Mouse (Mus musculus) frontal cortex, adult 2 months (tissue): ENCODE results near the gene Elob. TPM values are rescaled to one million over a fixed set of nuclear protein-coding genes. Genes with fewer than 3 reads are reported as not detected.
A peak's percentile ranks its signal among the peaks of the same experiment; 100 is the strongest.

Source experiments
- DNase-seq, 2 experiments: peaks; one replicate each; pipeline ENCODE4 v3.0.0; 2022; ENCODE audit warnings: low spot score in 1 of 2; ENCODE audit errors: extremely low spot score in 1 of 2
- polyA plus RNA-seq: library from polyadenylated mRNA; depleted of rRNA; stranded (reverse); fragments of >200 nt; gene quantifications from 2 replicates; pipeline ENCODE4 v1.2.3, GENCODE M21; 2012; rRNA removed

Gene Elob
- polyA plus RNA-seq, 1 experiment, result 610 TPM

DNA sequence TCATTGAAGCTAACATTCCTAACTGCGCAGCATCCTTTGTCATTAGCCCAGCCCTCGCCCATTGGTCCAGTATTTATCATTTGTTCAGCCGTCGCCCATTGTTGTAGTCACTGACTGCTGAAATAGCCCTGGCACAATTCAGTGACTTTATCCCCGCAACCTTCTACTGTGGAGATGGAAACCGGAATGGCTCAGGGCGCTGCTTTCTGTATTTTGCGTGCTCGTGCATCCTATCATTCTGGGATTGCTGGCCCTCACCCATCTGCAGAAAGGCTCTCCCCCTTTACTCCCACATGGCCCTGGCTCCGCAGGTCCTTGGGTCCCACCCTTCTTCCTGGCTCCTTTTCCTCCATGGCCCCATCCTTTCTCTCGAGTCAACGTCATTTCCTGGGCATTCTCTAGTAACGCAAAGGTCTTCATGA lies 42.4 kb downstream of the Elob start:
- peak in 1 of 2 experiments; percentile 47 for DNase-seq

DNA sequence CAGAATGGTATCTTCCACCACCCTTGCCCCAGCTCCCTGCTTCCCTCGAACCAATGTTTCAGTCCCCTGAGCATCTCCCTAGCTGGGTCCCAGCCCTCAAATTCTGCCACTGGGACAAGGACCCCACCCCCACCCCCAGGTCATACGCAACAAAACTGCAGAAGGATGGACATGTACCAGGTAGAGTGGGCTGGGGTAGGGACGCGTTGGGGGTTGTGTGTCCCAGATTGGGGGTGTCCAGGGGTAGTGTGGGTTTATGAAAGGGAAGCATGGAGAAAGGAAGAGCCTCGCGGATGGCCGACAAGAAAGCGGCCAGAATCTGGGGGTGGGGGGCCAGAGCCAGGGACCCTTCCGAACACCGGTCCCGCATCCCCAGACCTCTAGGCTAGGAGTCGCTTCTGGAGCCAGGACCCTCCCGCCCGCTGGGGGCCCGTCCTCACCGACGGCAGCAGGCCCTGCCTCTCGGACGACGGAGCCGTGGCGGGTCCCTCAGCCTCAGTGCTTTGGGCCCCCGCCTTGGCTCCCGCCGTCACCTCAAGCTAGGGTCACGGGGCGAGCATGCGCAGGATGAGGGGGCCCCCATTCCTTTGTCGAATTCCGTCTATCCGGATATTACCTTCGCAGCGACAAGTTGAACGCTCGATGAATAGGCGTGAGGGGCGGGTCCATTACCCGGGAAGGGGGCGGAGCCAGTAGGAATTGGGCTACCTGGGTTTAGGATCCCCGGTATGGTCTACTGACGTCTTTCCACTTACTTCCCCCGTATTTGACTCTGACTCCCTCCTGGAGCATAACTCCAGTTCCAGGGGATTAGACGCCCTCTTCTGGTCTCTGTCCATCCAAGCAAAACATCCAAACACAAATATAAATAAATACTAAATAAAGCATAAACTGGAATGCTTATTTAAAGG lies 43.1 kb downstream of the Elob start, which contains the start of gene Flywch2:
Gene Flywch2 (minus strand): TSS at position 521 of the 911 bp plus-strand sequence.
- peak; percentile 87 to 93 for DNase-seq

DNA sequence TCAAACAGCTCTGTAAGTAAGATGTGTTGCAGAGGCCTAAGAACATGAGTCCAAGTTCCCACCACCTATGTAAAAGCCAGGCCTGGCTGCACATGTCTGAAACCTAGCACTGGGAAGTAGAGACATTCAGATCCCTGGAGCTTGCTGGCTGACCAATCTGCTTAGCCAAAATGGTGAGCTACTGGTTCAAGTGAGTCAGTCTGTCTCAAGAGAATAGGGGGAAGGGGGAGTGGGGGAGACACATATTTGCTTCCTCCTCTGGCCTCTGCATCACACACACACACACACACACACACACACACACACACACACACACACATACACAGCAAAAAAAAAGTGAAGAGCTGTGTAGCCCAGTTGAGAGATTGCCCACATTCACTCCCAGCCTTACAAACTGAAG lies 45.6 kb downstream of the Elob start:
- no peak for DNase-seq

DNA sequence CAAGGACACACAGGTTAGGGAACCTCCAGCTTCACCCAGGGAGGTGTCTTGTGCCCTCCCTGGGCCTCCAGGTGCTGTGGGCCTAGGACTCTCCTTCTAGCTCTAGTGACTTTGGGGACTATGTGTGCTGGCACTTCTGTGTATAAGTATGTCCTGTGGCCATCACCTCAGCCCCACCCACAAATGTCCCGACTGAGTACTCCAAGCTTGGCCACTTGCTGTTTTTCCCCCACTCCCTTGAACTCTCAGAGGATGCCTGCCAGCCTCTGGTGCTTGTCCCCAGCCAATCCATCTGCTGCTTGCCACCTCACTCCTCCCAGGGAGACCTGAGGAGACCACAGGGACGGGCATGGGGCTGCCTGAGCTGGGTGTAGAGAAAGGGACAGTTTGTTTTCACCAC lies 50.5 kb downstream of the Elob start:
- DNase-seq, result no peak

DNA sequence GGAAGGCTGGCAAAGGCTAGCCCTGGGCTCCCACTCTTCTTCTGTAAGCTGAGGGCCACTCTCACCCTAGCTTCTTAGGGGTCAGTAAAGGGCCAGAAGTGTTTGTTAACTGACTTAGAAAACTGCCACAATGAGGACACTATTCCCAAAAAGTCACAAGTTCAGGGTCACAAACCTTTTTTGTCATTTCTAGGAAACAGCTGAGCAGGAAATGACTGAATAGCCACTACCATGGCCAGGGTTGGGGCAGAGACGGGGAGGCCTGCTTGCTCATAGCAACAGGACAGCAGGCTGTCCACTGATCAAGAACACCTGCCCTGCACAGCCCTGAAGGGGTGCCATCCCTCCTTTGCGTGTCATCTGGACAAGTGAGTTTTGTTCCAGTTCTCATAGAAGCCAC lies 51.8 kb downstream of the Elob start:
- DNase-seq, result no peak

DNA sequence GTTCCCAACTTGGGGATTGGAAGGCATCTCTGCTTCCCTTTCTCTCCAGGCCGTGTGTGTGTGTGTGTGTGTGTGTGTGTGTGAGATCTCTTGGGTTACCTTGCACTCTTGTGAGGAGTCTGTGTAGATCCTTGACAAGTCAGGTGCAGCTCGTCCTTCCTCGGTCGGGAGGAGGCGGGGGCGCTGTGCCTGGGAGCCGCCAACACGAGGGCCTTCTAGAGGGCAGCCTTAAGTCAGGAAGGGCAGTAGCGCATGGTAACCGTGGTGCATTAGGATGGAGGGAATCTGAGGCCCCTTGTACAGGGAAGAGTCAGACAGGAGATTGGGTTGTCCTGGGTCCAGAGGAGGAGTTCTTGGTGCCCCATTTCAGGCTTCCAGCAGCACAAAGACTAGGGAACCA lies 52.7 kb downstream of the Elob start:
- DNase-seq, result no peak

Other genes with a start within 250 kb of the Elob start
- 27.8 and 32.2 TPM in 2 replicates for gene Zfp13, start 229.6 kb downstream of the Elob start, polyA plus RNA-seq
- gene Zscan10, start 228.3 kb downstream of the Elob start, polyA plus RNA-seq, result 0.04 TPM in 1 of 2 replicates, not detected in the other
- 0.38 and 0.40 TPM in 2 replicates for gene Mmp25, start 183.9 kb downstream of the Elob start, polyA plus RNA-seq
- gene Bicdl2, start 168.6 kb downstream of the Elob start, polyA plus RNA-seq, result not detected in 2 replicates
- 114 and 144 TPM in 2 replicates for gene Hcfc1r1, start 155.5 kb downstream of the Elob start, polyA plus RNA-seq
- 9.1 and 11.3 TPM in 2 replicates for gene Thoc6, start 155.3 kb downstream of the Elob start, polyA plus RNA-seq
- 5.6 and 7.0 TPM in 2 replicates for gene Tnfrsf12a, start 151.7 kb downstream of the Elob start, polyA plus RNA-seq
- gene Cldn6, start 149.9 kb downstream of the Elob start, polyA plus RNA-seq, result 0.08 and 0.17 TPM in 2 replicates
- gene Cldn9, start 145.1 kb downstream of the Elob start, polyA plus RNA-seq, result 0.14 and 0.19 TPM in 2 replicates
- 0.13 and 0.24 TPM in 2 replicates for gene 1520401A03Rik, start 106.4 kb downstream of the Elob start, polyA plus RNA-seq
- gene Pkmyt1, start 102.8 kb downstream of the Elob start, polyA plus RNA-seq, result 8.1 and 8.7 TPM in 2 replicates
- 47.2 and 49.8 TPM in 2 replicates for gene Paqr4, start 88.3 kb downstream of the Elob start, polyA plus RNA-seq
- gene Kremen2, start 83.3 kb downstream of the Elob start, polyA plus RNA-seq, result 0.38 and 0.52 TPM in 2 replicates
- gene Flywch1, start 57.5 kb downstream of the Elob start, polyA plus RNA-seq, result 208 and 231 TPM in 2 replicates
- 38.8 and 41.8 TPM in 2 replicates for gene Flywch2, start 43.1 kb downstream of the Elob start, polyA plus RNA-seq
- 732 and 866 TPM in 2 replicates for gene Srrm2, start 38.6 kb downstream of the Elob start, polyA plus RNA-seq
- gene Prss33, start 6.9 kb upstream of the Elob start, polyA plus RNA-seq, result 0.16 and 1.0 TPM in 2 replicates
- gene Prss32, start 14.7 kb upstream of the Elob start, polyA plus RNA-seq, result 0.06 and 0.10 TPM in 2 replicates
- 0.10 and 0.15 TPM in 2 replicates for gene Prss41, start 15.0 kb upstream of the Elob start, polyA plus RNA-seq
- not detected in 2 replicates for gene Prss21, start 38.9 kb upstream of the Elob start, polyA plus RNA-seq
- gene Dcpp1, start 51.7 kb upstream of the Elob start, polyA plus RNA-seq, result not detected in 2 replicates
- gene Dcpp2, start 51.7 kb upstream of the Elob start, polyA plus RNA-seq, result not detected in 2 replicates
- not detected in 2 replicates for gene Dcpp3, start 88.3 kb upstream of the Elob start, polyA plus RNA-seq
- not detected in 2 replicates for gene Sbp, start 112.5 kb upstream of the Elob start, polyA plus RNA-seq
- gene Sbpl, start 126.1 kb upstream of the Elob start, polyA plus RNA-seq, result not detected in 2 replicates
- 1.0 and 4.4 TPM in 2 replicates for gene Prss30, start 151.4 kb upstream of the Elob start, polyA plus RNA-seq
- 1.4 and 1.8 TPM in 2 replicates for gene Prss22, start 169.0 kb upstream of the Elob start, polyA plus RNA-seq
- gene Prss27, start 209.0 kb upstream of the Elob start, polyA plus RNA-seq, result not detected in 2 replicates
- 29.0 and 29.8 TPM in 2 replicates for gene Kctd5, start 244.3 kb upstream of the Elob start, polyA plus RNA-seq